Mouse (Mus musculus): ENCODE results near the gene Ism2.

DNA sequence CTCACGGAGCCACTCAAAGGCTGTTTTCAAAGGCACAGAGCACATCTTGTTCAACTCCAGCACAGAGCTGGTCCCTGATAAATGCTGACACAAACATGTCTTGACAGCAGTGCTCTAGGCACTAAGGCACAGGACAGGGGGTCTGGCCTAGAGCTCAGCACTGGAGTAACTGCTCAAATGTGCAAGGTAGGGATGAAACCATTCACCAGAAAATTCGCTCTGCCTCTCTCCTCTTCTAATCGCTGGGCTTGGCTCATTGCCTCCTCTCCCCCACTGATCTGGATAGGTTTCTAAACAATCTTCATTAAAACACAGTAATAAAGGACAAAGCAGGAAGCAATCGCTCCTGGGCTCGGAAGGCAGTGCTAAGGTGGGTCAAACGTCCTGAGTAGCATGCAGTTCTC lies 31.6 kb upstream of the Ism2 start:
- no peak for TF ChIP-seq CTCF (IDR thresholded peaks at IDR 0.05; ENCODE audit: control insufficient read depth, insufficient read depth, insufficient replicate concordance, low read depth, low read length)
- TF ChIP-seq POLR2A (IDR thresholded peaks at IDR 0.05; ENCODE audit: control insufficient read depth, low read depth, low read length), result no peak
